Mouse (Mus musculus): ENCODE data around the gene Hoxa6.

Hoxa6 gene

DNA sequence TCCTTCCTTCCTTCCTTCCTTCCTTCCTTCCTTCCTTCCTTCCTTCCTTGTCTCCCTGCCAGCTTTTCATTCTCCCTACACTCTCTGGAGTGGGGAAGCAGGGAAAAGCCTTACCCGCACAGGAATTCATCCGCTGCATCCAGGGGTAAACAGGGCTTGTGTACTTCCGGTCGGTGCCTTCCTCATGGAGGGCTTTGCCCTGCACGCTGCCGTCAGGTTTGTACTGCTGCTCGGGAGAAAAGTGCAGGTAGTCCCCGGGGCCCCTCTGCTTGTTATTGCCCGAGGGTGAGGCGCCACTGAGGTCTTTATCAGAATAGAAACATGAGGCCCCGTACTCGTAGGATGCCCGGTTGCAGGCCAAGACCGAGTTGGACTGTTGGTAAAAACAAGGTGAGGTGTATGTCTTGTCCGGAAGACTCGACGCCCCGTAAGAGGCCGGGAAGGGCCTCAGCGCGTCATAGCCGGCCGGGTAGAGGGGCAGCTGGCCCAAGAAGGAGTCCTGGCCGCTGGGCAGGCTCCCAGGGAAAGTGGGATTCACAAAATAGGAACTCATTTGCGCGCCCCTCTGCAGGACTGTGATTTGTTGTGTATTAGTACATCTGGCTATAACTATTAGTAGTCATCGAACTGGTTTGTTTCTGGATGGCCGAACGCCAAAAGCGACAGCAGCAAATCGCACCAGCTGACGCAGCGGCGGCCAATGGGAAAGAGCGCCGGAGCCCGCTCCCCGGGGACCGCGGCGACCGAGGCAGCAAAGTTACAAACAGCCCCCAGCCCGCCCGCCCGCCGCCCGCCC, at the start of gene Hoxa6:
Hoxa6 (minus strand) TSS at position 651 of the 796 bp plus-strand sequence.
- no peak for DNase-seq (ENCODE audit: low spot score in 2 of 2)

DNA sequence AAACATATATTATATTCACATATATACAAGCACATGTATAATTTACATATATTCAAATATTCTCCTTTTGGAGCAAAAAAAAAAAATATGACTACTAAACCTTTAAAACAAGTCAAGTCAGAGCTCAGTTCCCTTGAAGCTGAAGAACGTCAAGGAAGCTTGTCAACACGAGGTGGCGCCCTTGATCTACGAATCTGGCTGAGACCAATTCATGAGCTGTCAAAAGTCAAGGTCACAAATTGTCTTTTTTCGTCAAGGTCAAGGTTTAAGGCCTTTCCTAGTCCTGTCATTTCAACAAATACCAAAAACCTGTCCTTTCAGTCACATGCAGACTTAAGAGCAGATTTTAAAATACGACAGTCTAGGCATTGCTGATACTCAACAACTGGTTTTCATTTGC, 48.4 kb upstream of the Hoxa6 start:
- DNase-seq (ENCODE audit: low spot score in 2 of 2), result peak; percentile 59 to 87

DNA sequence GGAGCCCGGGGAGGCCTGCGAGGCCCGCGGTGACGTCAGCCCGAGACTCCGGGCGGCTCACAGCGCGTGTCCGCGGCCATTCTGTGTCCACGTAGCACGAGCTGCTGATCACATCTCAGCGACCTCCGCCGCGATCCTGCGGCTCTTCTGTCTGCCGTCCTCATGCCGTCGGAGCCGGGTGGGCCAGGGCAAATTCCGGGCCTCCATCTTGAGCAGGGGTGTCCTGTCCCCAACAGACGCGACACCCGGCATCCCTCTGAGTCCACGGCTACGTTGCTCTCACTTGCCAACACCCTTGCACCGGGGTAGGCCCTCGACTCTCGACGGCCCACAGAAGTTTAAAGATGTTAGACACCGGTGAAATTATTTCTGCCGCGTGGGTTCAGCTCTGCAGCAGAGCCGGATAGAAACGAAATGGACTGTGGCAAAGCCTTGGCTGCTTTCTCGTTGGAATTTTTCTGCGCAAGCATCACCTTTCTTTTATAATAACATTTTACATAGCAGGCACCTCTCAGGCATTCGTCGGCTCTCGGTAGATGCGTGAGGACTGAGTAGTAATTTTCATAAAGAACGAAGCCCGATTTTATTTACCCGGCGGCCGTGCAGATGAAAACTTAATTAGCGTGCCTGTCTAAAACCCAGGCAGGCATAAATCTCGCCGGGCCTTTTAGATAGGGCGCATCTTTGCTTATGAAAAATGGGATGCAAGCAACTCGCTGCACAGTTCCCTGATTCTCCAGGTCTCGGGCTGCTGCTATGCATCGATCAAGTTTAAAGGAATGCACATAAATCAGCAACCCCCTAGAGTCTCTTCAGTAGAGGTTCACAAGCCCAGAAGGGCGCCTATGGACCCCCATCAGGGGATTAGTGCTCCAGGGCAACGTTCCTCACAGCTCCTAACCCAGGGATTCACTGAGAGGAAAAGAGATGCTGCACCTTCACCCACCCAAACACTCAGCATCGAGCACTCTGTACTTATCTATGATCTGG, 45.3 kb upstream of the Hoxa6 start:
- peak in 1 of 2 experiments; percentile 48 for DNase-seq (ENCODE audit: low spot score in 2 of 2)

DNA sequence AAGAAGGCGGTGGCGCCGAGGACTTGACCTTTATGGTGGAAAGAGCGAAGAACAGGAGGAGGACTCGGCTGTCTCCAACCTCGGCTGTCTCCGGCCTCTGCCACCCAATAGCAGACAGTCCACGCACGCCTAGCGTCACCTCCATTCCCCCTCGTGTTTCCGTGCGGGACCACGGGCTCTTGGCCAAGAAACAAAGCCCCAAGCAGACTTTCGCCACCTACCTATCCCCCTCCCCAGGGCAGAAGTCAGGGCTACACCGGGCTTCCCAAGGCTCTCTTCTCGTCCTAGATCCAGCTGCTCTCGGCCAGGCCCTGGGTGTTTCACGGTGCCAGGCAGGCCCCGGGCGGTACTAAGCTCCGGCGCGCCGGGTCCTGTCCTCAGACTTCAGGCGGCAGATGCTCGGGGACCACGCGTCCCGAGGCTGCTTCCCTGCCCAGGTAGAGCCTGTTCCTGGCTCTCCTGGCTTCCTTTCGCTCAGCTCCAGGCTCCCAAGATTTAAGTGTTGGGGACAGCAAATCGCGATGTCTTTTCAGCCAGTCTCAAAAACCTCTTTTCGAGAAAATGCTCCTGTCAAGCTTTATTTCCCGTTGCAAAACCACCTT, 44.4 kb upstream of the Hoxa6 start:
- DNase-seq (ENCODE audit: low spot score in 2 of 2), result peak; percentile 34 to 61

DNA sequence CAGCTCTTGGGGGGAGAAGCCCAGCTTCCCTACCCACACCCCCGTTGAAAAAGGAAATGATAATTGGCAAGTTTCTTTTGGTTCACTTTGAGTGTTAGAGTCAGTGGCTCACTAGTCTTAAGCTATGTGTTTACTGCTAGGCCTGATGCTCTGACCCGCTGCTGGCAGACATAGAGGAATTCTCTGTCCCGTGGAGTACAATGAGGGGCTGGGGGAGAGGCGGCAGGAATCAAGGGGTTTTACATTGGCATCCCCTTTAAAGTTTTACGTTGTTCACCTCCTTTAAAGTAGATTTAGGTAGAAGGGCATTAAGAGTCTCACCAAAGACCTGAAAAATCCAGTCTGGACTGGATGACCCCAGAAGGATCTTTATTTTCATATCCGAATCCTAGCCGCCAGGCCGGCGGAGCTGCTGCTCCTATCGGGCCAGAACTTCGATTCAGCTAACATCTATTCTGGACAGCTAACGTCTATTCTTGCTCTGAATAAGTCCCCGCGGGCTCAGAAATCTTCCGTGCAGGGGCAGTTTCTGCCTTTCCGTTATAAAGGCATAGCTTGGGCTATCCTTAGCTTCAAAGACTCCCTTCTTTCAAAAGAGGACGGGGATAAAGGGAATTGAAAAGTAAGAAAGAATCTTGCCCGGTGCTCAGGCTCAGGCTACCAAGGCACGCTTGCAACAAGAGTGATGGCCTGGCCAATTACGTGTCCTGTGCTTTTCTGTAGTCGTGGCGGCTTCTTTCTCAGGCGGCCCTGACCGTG, 43.7 kb upstream of the Hoxa6 start:
- DNase-seq (ENCODE audit: low spot score in 2 of 2), result peak in 1 of 2 experiments; percentile 56

DNA sequence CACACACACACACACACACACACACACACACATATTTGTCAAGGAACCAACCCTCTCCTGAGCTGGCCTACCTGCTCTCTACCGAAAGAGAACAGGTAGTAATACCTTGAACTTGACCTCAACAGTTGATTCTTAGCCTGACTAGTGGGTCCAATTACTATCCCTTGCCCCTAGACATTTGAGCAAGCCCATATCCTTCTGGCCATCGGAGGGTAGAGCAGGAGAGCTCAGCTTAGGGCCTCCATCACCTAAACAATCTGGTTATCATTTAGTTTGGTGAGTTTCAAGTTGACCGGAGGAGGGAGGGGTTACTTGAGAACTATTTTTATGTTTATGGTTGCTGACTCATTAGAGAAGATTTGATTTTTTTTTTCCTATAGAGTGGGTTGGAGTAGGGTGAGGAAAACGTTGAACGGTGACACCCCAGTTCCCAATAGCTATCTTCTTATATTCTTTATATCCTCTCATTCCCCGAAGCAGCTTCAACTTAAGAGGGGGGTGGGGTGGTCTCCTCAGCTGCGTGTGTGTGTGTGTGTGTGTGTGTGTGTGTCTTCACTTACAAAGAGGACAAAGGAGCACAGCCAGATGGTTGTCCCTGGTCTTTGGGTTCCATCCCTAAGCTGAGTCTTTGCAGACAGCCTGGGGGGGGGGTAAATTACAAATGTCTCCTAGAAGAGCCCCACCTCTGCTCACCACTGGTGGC, 42.8 kb upstream of the Hoxa6 start:
- peak in 1 of 2 experiments; percentile 46 for DNase-seq (ENCODE audit: low spot score in 2 of 2)

DNA sequence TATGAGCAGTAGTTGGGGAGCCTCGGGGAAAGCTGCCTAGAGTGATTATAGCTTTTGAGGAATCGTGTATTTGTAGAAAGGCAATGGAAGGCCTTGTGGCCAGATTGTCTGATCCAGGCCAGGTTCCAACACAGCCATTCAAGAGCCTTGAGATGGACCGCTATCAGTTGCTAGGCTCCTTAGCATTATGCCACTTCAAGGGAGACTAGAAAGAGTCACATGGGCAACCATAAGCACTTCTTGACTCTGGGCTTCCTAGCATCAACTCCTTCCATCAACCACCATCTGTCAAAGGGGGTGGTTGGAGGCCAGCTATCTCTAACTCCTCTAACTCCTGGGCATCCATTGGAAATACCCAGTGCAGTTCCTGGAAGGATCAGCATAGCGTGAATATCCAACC, 41.3 kb upstream of the Hoxa6 start:
- peak in 1 of 2 experiments; percentile 40 for DNase-seq (ENCODE audit: low spot score in 2 of 2)

DNA sequence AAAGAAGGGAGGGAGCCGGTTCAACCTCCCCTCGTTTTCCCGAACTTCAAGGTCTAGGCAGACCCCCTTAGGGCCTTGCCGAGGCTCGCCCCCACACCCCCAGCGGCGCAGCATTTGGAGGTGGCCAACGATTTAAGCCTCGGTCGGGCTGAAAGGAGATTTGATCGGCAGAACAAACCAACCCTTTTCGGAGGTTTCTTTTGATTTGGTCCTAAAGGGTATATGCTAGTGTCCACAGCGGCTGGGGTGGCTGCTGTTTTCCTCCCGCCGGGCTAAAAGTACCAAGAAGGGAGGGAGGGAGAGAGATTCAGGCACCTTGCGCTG, 40.9 kb upstream of the Hoxa6 start:
- no peak for DNase-seq (ENCODE audit: low spot score in 2 of 2)

DNA sequence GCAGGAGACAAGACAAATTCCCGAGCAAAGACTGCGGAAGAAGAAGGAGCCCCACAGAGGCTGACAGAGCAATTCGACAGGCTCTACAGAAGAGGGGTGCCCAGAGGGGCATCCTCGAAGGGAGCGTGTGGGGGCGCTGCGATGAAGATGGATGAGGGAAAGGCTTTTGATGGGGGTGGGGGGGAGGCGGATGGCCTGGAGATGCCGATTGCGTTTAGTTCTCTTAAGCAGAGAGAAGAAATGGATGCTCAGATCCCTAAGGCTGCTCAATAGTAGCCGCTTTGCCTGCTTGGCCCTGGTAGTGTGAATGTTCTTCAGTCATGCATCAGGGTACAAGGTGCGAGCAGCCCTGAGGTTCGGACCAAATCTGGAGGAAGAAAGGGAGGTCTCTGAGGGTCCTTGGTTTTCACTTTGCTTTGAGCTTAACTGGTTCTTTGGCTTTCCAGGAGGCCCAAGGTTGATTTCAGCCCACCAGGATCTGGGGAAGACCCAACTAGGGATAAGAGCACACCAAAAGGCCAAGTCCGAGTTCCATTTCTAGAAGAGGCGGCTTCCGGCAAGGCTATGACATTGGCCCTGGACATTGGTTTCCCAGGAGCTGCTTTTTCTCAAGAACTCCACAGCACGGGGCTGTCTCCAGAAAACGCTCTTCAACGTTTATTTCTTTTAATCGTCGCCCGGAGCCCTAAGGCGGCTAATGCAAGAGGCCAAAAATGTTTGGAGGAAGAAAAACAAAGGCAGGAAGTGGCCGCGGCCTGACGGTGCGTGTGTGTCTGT, 40.3 kb upstream of the Hoxa6 start:
- peak in 1 of 2 experiments; percentile 59 for DNase-seq (ENCODE audit: low spot score in 2 of 2)

DNA sequence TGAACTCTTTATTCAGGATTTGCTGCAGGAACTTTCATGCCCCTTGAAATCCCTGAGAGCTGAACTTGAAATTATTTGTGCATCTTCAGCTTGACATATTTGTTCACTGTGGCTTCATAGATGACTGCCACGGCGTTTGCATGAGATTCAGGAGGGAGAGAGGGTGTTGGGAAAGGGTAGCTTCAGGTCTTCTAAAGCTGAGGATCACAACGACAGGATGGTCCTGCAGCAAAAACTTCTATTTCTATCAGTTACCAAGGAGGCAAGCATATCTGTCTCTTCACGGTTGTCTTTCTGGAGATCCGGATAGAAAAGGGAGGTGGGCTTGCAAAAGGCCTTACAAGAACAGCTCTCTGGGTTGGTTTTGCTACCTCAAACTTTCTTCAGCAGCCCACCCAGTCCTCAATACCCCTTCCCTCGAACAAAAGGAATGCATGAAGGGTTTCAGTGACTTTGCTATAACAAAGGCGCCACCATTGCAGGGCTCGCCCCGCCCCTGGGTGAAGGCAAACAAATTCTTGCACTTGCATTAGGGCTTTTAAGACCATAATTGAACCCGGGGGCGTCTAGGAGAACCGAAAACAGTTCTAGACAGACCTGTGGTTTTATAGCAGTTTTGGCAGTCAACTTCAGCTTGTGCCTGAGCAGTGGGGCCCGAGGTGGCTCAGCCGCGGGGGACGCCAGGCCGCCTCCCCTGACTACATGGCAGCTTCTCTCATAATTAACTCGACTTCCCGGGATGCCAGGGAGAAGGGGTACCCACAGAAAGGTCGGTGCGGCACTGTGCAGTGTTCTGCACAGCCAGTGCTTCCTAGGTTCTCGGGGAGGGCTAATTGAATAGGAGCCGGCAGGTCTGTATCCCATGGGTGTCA, 39.5 kb upstream of the Hoxa6 start:
- DNase-seq (ENCODE audit: low spot score in 2 of 2), result peak in 1 of 2 experiments; percentile 57

DNA sequence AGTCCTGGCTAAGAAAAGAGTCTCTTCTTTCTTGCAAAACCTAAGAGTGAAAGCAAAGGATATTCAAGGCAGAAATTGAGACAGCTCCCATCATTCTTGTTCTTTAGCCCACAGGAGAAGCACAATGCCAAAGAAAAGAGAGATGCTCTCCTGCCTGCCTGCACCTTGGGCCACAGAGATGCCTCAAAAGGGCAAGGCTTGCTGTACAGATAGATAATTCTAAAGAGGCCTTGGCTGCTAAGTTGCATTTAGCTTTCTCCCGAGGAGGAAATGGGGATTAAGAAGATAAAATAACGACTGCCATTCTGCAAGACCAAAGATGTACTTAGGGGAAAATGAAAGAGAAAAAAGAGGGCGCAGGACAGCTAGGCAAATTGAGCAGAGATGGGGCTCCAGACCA, 38.4 kb upstream of the Hoxa6 start:
- no peak for DNase-seq (ENCODE audit: low spot score in 2 of 2)

DNA sequence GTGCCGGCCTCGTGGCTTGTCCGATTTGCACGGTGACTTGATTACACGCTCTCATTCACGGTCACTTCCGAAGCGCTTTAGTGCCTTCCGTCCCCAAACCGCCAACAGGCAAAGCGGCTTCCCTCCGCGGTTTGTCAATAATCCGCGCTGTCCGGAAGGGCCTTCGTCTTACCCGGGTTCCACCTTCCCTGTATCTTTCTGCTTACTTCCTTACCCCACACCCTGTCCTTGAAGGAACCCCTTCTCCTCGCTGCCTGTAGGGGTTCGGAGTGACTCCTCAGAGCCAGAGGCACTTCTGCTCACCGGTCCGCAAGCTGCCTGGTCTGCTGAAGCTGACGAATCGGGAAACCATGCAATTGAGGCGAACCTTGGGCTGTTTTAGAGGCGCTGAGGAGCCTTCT, 37.9 kb upstream of the Hoxa6 start:
- peak in 1 of 2 experiments; percentile 61 for DNase-seq (ENCODE audit: low spot score in 2 of 2)

DNA sequence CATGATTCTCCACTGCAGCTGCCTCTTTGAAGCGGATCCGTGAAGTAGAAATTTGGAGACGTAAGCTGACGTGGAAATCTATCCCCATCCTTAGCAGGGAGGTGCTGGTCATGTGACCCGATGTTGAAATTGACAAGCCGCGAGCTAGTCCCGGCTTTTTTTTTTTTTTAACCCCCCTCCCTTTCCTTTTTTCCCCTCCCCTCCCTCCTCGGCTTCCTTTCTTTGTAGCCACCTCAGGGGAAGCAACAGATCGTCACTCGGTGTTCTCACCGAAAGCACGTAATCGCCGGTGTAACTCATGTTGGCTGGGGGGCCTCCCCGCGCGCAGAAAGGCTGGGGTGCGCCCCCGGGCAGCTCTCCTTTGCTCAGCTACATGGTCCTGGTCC, 37.2 kb upstream of the Hoxa6 start, which contains the start of gene Hoxa11:
Hoxa11 (minus strand) TSS at position 54 of the 386 bp plus-strand sequence.
- DNase-seq (ENCODE audit: low spot score in 2 of 2), result peak in 1 of 2 experiments; percentile 63

DNA sequence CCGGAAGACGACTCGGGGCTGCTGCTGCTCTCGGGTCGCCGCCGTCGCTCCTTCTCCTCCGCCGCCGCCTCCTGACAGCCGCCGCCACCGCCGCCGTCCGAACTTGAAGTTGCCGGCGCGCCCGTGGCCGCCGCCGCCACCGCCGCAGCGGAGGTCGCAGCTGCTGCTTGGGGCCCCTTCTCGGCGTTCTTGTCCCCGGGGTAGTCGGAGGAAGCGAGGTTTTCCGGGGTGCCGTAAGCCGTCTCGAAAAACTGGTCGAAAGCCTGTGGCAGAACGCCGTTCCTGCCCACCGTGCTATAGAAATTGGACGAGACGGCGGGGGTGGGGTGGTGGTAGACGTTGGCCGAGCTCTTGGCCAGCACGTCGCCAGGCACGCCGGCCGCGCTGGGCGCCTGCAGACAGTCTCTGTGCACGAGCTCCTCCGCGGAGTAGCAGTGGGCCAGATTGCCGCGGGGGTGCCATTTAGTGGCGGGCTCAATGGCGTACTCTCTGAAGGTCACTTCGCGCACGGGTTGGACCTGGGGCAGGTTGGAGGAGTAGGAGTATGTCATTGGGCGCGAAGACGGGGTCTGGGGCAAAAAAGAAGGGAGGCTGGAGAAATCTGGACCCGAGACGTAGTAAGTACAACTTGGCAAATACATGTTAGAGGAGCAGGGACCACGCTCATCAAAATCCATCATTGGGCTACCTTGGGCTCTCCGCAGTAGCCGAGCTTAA, 36.7 kb upstream of the Hoxa6 start:
- peak in 1 of 2 experiments; percentile 60 for DNase-seq (ENCODE audit: low spot score in 2 of 2)

DNA sequence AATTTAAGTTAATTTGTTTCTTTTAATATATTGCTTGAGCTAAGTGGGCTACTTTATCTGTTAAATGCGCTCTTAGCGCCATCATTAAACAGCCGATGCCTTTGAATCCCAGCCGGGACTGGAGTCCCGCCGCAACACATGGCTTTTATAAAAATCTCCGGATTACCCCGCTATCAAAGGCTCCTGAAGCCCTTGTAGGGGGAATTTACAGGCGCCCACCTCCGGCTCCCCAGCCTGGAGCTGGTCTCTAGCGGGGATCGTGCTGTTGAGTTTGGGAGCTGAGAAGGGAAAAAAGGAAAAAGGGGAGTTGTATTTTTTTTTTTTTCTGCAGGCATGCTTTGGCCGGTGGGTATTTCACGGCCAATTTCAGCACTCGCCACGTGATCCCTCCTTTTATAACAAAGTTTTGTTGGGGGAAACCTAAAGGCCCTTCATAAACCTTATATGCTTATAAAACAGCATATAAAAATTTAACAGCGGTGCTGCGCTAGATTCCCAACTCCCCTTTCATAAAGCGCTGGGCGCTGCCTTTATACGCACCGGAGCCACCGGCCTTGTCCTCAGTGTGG, 36.0 kb upstream of the Hoxa6 start:
- DNase-seq (ENCODE audit: low spot score in 2 of 2), result peak in 1 of 2 experiments; percentile 49

DNA sequence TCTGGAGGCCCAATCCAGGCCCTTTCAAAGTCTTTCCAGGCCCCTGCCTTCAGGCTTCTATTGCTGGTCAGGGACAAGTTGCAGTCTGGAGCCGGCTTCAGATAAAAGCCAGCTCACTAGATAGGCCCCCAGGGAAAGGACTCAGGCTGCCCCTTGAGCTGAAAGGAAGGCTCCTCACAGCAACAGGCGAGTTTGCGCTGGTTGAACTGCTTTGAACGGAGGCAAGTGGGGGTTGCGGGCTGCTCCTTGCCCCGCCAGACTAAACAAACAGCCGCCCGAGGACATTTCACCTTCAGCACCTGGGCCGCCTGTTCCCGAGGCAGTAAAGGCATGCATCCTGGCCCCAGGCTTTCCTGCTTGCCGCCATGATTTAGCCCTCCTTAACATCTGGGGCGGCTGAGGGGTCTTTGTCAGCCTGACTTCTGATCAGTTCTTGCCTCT, 35.2 kb upstream of the Hoxa6 start:
- peak in 1 of 2 experiments; percentile 59 for DNase-seq (ENCODE audit: low spot score in 2 of 2)

DNA sequence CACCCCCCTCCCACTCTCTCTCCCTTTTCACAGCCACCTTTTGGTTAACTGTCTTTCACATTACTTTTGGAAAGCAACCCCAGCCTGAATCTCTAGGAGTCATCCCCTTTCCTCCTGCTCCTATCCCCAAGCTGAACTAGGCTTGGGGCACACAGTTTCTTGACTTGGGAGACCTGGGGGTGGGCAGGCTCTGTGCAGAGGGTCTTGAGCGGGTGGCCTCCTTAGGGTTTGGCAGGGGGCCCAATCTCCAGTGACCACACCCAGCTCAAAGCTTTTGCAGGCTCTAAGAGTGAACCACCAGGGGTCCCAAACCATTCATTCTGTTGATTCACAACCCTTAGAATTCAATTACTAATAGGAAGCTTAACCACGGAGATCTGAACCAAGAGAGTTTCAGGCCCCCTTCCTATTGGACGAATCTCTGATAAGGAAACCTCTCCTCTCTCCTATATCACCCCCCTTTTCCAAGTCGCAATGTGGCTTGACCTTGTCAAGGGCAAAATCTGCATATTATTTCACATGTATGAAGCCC, 34.3 kb upstream of the Hoxa6 start:
- peak in 1 of 2 experiments; percentile 58 for DNase-seq (ENCODE audit: low spot score in 2 of 2)

All from urinary bladder, postnatal 4 days (tissue).